Mouse (Mus musculus) kidney, postnatal 0 days (tissue): ENCODE results near the gene Adgrg5. TPM values are rescaled to one million over a fixed set of nuclear protein-coding genes. Genes with fewer than 3 reads are reported as not detected.

Experiments used
- ATAC-seq: fragments of 200-750 bp; cut with Nextera tagmentation; replicated peaks from 2 replicates; pipeline ENCODE4 v1.8.0; 2017; ENCODE audit warnings: low read depth, moderate number of reproducible peaks, moderate TSS enrichment, moderate library complexity; ENCODE audit not compliant: low FRiP score
- DNase-seq: peaks from one replicate; pipeline ENCODE4 v3.0.0-alpha.2; 2016; ENCODE audit warnings: low spot score
- H3K27ac ChIP-seq: fragments of 300-500 bp; sonication (generic); 2 replicates; pipeline ENCODE4 v1.5.1; 2014; ENCODE audit warnings: mild to moderate bottlenecking
- H3K27me3 ChIP-seq: fragments of 300-500 bp; sonication (generic); 2 replicates; pipeline ENCODE4 v1.6.1; 2014; ENCODE audit warnings: low read length, mixed read lengths; ENCODE audit not compliant: insufficient read depth
- H3K36me3 ChIP-seq: fragments of 300-500 bp; sonication (generic); 2 replicates; pipeline ENCODE4 v1.6.1; 2014; ENCODE audit warnings: low read length, mixed read lengths; ENCODE audit not compliant: insufficient read depth
- H3K4me1 ChIP-seq: fragments of 300-500 bp; sonication (generic); replicated peaks from 2 replicates; pipeline ENCODE4 v1.6.1; 2014; ENCODE audit warnings: antibody characterized with exemption, low read length, mixed read lengths; ENCODE audit not compliant: insufficient read depth
- H3K4me2 ChIP-seq: fragments of 300-500 bp; sonication (generic); 2 replicates; pipeline ENCODE4 v1.6.1; 2014; ENCODE audit warnings: mild to moderate bottlenecking, low read length, moderate library complexity, mixed read lengths
- H3K4me3 ChIP-seq: fragments of 300-500 bp; sonication (generic); replicated peaks from 2 replicates; pipeline ENCODE4 v1.5.1; 2014; ENCODE audit warnings: low read depth, low read length
- H3K9ac ChIP-seq: fragments of 300-500 bp; sonication (generic); 2 replicates; pipeline ENCODE4 v1.6.1; 2014; ENCODE audit warnings: low read depth, low read length
- H3K9me3 ChIP-seq: fragments of 300-500 bp; sonication (generic); replicated peaks from 2 replicates; pipeline ENCODE4 v1.6.1; 2016; ENCODE audit warnings: low read length, inconsistent platforms, mixed read lengths
- CTCF ChIP-seq: IDR thresholded peaks from 2 replicates; pipeline ENCODE4 v1.5.1; 2016; ENCODE audit warnings: antibody characterized with exemption, low read depth, mild to moderate bottlenecking, moderate library complexity
- WGBS: fragments of 180-500 bp; shearing (Covaris S2); extraction: QIAGEN DNeasy Blood & Tissue Kit; methylation state at CpG from one replicate; pipeline ENCODE4 v1.1.7; 2014; 5-methylcytosine and 5-hydroxymethylcytosine counted together
- polyA plus RNA-seq: library from polyadenylated mRNA; unstranded; fragments of >200 nt; fragmentation: Nextera tagmentation; extraction: Ambion mirVana; gene quantifications from 2 replicates; pipeline ENCODE4 v1.2.1, GENCODE M21; 2015

Gene Adgrg5
- polyA plus RNA-seq, 1 experiment from 2014 or later = not detected

DNA sequence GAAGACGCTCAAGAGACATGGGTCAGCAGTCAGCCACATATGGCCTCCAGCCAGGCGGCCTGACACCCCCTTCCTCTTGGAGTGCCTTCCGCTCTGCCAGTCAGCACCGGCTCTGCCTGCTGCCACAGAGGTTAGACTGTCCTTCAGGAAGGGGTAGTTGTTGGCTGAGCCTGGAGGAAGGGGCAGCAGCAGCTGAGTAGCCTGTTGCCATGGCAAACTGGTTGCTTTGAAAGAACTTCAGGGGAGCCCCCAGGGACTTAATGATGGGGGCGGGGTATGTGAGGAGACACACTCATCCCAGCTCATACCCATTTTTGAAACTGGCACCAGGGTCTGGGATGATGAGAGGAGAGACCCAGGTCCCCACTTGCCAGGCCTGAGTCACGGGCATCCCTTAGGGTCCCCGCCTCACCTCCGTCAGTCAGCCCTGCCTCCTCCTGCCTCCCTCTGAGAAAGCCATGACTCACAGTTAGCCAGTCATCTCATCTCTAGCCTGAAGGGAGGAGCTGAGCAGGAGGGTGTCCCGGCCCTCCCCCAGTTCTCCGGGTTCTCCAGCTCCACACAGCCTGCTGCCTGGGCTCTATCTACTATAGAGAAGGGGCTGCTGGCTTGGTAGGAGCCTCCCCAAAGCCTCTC lies 60.5 kb downstream of the Adgrg5 start:
- Histone ChIP-seq H3K4me2 (peak overlapping the region; percentile 31), H3K27me3 (no peaks in the 10 kb centered on the region), H3K4me3 (no peak overlapping the region), H3K27ac (peak overlapping the region; percentile 85), H3K9ac (peak overlapping the region; percentile 15; the same call in 1 of the 2 replicates), H3K36me3 (no peaks in the 10 kb centered on the region), H3K9me3 (no peaks in the 10 kb centered on the region), H3K4me1 (peaks cover 35% of the 10 kb centered on the region)
- DNase-seq (peak; percentile 68), ATAC-seq (peak; percentile 67)
- WGBS = 12% methylated on average over 10 of the region's 10 CpGs
- TF ChIP-seq CTCF = no peak

DNA sequence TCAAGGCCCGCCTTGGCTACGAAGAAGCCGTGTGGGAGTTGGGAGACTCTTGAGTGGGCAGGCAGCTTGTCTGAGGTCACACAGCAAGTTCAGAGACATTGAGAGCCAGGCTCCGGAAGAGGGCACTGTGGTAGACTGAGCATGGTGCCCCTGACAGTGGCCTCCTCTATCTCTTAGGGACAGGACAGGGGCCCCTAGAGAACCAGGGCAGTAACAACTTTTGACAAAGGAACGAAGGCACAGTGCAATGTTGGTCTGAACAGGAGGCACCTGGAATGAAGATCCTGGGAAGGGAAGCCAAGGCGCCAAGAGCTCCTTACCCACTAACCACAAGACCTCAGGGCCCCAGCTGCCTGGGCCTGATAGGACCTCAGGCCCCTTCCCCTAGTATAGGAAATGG lies 61.5 kb downstream of the Adgrg5 start:
- H3K27ac ChIP-seq = 0 out of 2 replicates have a peak overlapping the region, but pooled peaks have one; percentile 85
- no peak for TF ChIP-seq CTCF
- no peak overlapping the region for H3K9ac ChIP-seq
- DNase-seq (no peak), ATAC-seq (no peak)
- WGBS = 65% methylated on average over 6 of the region's 6 CpGs
- H3K9me3 ChIP-seq = no peaks in the 10 kb centered on the region
- no peaks in the 10 kb centered on the region for H3K36me3 ChIP-seq
- peaks cover 35% of the 10 kb centered on the region for H3K4me1 ChIP-seq
- no peak overlapping the region for H3K4me3 ChIP-seq
- no peaks in the 10 kb centered on the region for H3K27me3 ChIP-seq
- peak overlapping the region; percentile 31; the same call in 1 of the 2 replicates for H3K4me2 ChIP-seq

DNA sequence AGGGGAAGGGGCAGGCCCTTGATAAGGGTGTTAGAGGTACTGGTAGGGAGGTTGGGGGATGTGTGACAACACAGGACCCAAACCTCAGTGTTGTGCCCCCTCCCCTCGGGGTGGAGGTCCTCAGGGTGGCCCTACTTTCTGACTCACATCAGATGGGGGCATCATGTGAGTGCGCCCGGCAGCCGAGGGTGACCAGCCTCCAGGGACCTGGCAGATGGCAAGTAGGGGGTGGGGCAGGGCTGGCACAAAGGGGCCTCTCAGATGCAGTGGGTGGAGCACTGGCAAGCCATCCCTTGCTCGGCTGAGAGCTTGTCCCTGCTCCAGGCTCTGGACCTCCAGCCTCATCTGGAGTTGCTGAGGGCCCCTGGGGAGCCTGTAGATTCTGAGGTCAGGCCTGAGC lies 63.2 kb downstream of the Adgrg5 start:
- Histone ChIP-seq H3K27me3 (no peaks in the 10 kb centered on the region), H3K4me3 (no peak overlapping the region), H3K36me3 (no peaks in the 10 kb centered on the region), H3K4me1 (peaks cover 35% of the 10 kb centered on the region), H3K27ac (no peak overlapping the region), H3K9me3 (no peaks in the 10 kb centered on the region), H3K4me2 (no peak overlapping the region), H3K9ac (no peak overlapping the region)
- DNase-seq (no peak), ATAC-seq (no peak)
- TF ChIP-seq CTCF = no peak
- WGBS = 52% methylated on average over 5 of the region's 5 CpGs

DNA sequence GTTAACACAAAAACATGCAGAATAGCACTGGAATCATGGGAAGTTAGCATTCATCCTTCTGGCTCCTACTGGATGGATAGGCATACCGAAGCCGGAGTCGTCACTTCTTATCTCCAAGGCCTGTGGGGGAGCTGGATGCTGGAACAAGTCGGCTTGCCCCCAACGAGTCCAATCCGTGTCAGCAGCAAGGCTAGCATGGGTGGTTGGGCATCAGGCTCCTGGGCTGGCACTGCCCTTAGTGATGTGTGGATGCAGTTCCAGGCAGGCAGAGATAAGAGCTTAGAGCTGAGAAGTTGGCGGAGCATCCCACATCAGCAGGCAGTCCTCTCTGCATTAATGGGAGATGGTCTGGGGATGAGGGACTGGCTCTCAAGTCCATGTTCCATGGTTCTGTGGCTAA lies 64.1 kb downstream of the Adgrg5 start:
- ATAC-seq = no peak
- 67% methylated on average over 7 of the region's 7 CpGs for WGBS
- no peak overlapping the region for H3K4me2 ChIP-seq

DNA sequence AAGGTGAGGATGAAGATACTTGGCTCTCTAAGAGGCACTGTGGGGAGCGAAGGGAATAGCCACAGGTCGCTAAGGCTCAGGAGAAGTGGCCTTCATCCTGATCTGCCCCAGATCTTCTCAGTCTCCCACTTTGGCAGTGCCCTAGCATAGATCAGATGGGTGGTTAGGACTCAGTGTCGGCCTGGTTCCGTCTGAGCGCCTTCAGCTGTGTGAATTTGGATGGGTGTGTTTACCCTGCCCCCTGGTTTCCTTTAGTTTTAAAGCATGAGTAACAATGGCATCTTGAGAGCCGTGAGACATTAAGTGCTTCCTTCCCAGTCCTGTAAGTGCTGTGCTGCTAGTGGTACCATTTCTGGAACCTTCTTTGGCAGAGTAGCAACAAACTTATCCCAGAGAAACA lies 65.1 kb downstream of the Adgrg5 start:
- no peak overlapping the region for H3K4me3 ChIP-seq

More for the DNA sequence above, 64.1 kb downstream of the Adgrg5 start:
- Histone ChIP-seq H3K9me3 (no peaks in the 10 kb centered on the region), H3K27me3 (no peaks in the 10 kb centered on the region), H3K9ac (no peak overlapping the region), H3K4me1 (peaks cover 43% of the 10 kb centered on the region), H3K36me3 (no peaks in the 10 kb centered on the region), H3K4me3 (no peak overlapping the region), H3K27ac (no peak overlapping the region)
- no peak for TF ChIP-seq CTCF
- DNase-seq = no peak

DNA sequence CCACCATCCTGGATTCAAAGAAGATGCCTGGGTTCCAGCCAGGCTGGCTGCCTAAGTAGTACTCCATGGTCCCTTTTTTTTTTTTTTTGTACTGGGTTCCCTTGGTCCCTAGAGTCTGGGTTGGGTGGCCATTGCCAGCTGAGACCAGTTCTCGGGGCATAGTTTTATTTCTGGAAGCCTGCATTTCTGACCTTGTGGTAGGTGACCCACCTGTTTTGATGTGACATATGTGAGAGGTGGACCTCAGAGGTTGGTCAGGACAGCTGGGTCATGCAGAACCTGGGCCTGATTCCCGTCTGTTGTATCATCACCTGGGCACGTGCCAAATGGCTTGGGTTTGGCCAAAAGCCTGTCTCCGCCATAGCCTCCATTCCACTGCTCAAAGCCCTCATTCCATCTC lies 66.2 kb downstream of the Adgrg5 start:
- no peak overlapping the region for H3K4me2 ChIP-seq
- no peaks in the 10 kb centered on the region for H3K36me3 ChIP-seq
- peaks cover 30% of the 10 kb centered on the region for H3K4me1 ChIP-seq
- ATAC-seq = no peak
- TF ChIP-seq CTCF = no peak
- no peak overlapping the region for H3K27ac ChIP-seq
- no peaks in the 10 kb centered on the region for H3K27me3 ChIP-seq
- H3K9ac ChIP-seq = no peak overlapping the region
- no peaks in the 10 kb centered on the region for H3K9me3 ChIP-seq
- DNase-seq = no peak
- H3K4me3 ChIP-seq = no peak overlapping the region
- WGBS = 77% methylated on average over 4 of the region's 4 CpGs

More for the DNA sequence above, 65.1 kb downstream of the Adgrg5 start:
- WGBS = 68% methylated on average over 6 of the region's 6 CpGs
- Histone ChIP-seq H3K4me1 (peaks cover 36% of the 10 kb centered on the region), H3K36me3 (no peaks in the 10 kb centered on the region), H3K9ac (no peak overlapping the region), H3K27ac (no peak overlapping the region), H3K9me3 (no peaks in the 10 kb centered on the region), H3K27me3 (no peaks in the 10 kb centered on the region), H3K4me2 (no peak overlapping the region)
- DNase-seq = no peak
- ATAC-seq = no peak
- TF ChIP-seq CTCF = peak; percentile 32; the same call in 1 of the 2 replicates
